In genomic region chr15:31841519-31841918, GRCm38 (mm10) we compare ENCODE assay signal across 30 mouse cellular contexts.
"Had no signal": no experiment of that assay in that cellular context is flagged by ENCODE, and none has a peak within 500 bp of the region (broad histone marks: within the 10 kb centered on the region; RNA-seq: fewer than 3 reads in every experiment).

No protein-coding gene starts in this region.

- H3K27me3 ChIP-seq: limb, embryonic 12.5 days; limb, embryonic 13.5 days; limb, embryonic 15.5 days; liver, embryonic 12.5 days; liver, embryonic 13.5 days; liver, embryonic 15.5 days; lung, embryonic 15.5 days; megakaryocyte, embryonic 14.5 days; midbrain, embryonic 12.5 days; midbrain, embryonic 13.5 days; midbrain, embryonic 15.5 days had no signal

- ATAC-seq: liver, embryonic 12.5 days; liver, postnatal 0 days; midbrain, embryonic 13.5 days; midbrain, embryonic 15.5 days; midbrain, embryonic 16.5 days had no signal

- H3K4me2 ChIP-seq: limb, embryonic 12.5 days; limb, embryonic 13.5 days; limb, embryonic 15.5 days; liver, embryonic 11.5 days; liver, embryonic 12.5 days; liver, embryonic 13.5 days; liver, embryonic 15.5 days; lung, embryonic 15.5 days; midbrain, embryonic 11.5 days; midbrain, embryonic 12.5 days; midbrain, embryonic 13.5 days; midbrain, embryonic 15.5 days had no signal

- H3K4me3 ChIP-seq: left cerebral cortex, adult 2 months; limb, embryonic 10.5 days; limb, embryonic 12.5 days; limb, embryonic 13.5 days; limb, embryonic 15.5 days; liver, embryonic 12.5 days; liver, embryonic 13.5 days; liver, embryonic 15.5 days; lung, embryonic 15.5 days; megakaryocyte, embryonic 14.5 days; midbrain, embryonic 10.5 days; midbrain, embryonic 12.5 days; midbrain, embryonic 13.5 days; midbrain, embryonic 15.5 days; myocyte had no signal

- H3K36me3 ChIP-seq: limb, embryonic 10.5 days; limb, embryonic 12.5 days; limb, embryonic 13.5 days; limb, embryonic 15.5 days; liver, embryonic 12.5 days; liver, embryonic 13.5 days; liver, embryonic 15.5 days; lung, embryonic 15.5 days; midbrain, embryonic 10.5 days; midbrain, embryonic 12.5 days; midbrain, embryonic 13.5 days; midbrain, embryonic 15.5 days had no signal

- H3K9me3 ChIP-seq: limb, embryonic 10.5 days; limb, embryonic 12.5 days; limb, embryonic 13.5 days; limb, embryonic 15.5 days; liver, embryonic 12.5 days; liver, embryonic 13.5 days; liver, embryonic 15.5 days; lung, embryonic 15.5 days; megakaryocyte, embryonic 14.5 days; midbrain, embryonic 10.5 days; midbrain, embryonic 12.5 days; midbrain, embryonic 13.5 days; midbrain, embryonic 15.5 days had no signal

- H3K4me1 ChIP-seq: limb, embryonic 10.5 days; limb, embryonic 12.5 days; limb, embryonic 13.5 days; limb, embryonic 15.5 days; liver, embryonic 12.5 days; liver, embryonic 13.5 days; liver, embryonic 15.5 days; lung, embryonic 15.5 days; megakaryocyte, embryonic 14.5 days; midbrain, embryonic 10.5 days; midbrain, embryonic 12.5 days; midbrain, embryonic 13.5 days; midbrain, embryonic 15.5 days had no signal

- H3K9ac ChIP-seq: limb, embryonic 12.5 days; limb, embryonic 13.5 days; limb, embryonic 15.5 days; liver, embryonic 12.5 days; liver, embryonic 13.5 days; liver, embryonic 14.5 days; liver, embryonic 15.5 days; liver, postnatal 0 days; lung, embryonic 15.5 days; midbrain, embryonic 12.5 days; midbrain, embryonic 13.5 days; midbrain, embryonic 15.5 days had no signal

- DNase-seq: layer of hippocampus, postnatal 36 days; left cerebral cortex, postnatal 4 days; liver; liver, embryonic 13.5 days; liver, postnatal 0 days; lung, adult 2 months; lung, postnatal 10 days; lung, postnatal 14 days; lung, postnatal 36 days; lung, postnatal 4 days; midbrain, embryonic 14.5 days had no signal

- H3K27ac ChIP-seq: left cerebral cortex, adult 2 months; limb, embryonic 10.5 days; limb, embryonic 12.5 days; limb, embryonic 13.5 days; limb, embryonic 15.5 days; liver, embryonic 12.5 days; liver, embryonic 13.5 days; liver, embryonic 14.5 days; liver, embryonic 15.5 days; lung, embryonic 15.5 days; macrophage; midbrain, embryonic 10.5 days; midbrain, embryonic 12.5 days; midbrain, embryonic 13.5 days; midbrain, embryonic 15.5 days had no signal
